Mouse (Mus musculus) T-helper 2 cell (primary cell): Measurements from ENCODE around the gene Bcl7c.
"Not testable (repeated sequence)": the region's sequence is repeated elsewhere in the genome, so short reads cannot be mapped to it uniquely, and the experiment has no call there.

Source experiments
- in situ Hi-C: fragments of 300-600 bp; cut with MboI, MseI; formaldehyde crosslinking; loops from one replicate; pipeline ENCODE4 v1.15.1; 2025; ENCODE audit warnings: high pct_unique_total_duplicates

Gene Bcl7c

DNA sequence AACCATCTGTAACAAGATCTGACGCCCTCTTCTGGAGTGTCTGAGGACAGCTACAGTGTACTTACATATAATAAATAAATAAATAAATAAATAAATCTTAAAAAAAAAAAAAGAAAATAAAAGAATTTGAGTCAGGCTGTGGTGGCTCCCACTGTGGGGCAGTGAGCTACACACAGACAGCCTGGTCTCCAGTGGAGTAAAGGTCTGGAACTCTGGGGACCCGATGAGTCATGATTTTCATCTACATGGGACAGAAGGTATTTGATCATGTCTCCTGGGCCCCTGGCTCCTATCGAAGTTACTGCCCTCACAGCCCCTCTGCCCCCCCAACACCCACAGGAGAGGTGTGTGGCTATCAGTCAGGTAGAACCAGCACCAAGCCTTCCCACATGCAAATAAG is 57.1 kb downstream of the Bcl7c start:
- in situ Hi-C loops: no loop called here

DNA sequence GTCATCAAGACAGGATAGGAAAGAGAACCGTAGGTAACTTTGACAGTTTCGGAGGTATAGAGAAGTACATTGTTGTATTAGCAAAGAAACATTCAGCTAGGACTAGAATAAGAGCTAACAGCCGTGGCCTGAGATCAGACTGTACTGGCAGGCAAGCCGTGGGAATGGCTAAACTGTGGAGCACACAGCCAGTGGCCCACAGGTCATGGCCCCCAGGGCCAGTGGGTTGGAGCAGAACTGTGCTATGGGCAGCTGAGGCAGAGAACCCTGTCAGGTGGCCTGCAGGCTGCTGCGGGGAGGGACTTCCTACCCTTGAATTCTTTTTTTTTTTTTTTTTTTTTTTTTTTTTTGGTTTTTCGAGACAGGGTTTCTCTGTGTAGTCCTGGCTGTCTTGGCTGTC is 59.5 kb downstream of the Bcl7c start:
- in situ Hi-C loops: no loop called here

DNA sequence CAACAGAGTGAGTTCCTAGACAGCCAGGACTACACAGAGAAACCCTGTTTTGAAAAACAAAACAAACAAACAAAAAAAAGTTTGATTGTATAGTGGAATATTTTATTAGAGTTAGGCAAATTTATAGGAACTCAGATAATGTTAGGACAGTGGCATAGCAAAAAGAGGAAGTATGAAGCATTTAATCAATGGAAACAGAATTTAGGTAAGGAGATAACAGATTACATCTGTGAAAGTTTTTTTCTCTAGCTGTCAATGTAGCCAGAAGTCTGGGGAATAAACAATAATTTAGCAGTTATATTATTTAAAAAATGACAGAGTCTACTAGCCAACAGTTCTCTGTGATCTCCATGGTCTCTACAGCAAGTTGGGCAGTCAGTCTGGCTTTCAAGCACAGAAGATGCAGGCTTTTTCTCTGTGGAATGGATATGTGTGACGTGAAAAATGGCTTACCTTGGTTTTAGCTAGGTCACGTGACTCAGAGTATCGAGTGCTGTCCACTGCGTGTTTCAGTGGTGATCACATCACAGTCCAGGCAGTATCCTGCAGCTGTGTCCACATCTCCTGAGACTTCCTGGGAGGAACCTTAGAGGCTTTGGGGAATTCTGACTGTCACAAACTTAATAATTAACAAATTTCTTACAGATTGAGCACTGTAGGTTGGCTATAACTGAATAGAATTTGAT is 60.1 kb downstream of the Bcl7c start:
- in situ Hi-C loops: no loop called here

DNA sequence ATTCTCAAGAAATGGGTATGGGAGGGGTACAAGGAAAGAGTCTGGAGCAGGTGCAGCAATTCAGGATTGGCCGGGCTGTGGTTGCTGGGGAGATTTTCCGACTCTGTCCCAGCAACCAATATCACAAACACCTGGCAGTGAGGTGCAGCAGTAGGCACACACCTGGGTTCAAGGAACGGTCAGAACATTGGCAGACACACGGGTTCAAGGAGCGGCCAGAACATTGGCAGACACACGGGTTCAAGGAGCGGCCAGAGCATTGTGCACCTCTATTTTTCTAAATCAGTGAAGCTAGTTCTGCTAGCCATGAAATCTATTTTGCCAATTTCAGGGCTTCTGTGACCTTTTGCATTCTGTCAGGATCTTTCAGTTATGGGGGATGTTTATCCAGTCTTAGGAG is 61.2 kb downstream of the Bcl7c start:
- in situ Hi-C loops: not testable (repeated sequence)

DNA sequence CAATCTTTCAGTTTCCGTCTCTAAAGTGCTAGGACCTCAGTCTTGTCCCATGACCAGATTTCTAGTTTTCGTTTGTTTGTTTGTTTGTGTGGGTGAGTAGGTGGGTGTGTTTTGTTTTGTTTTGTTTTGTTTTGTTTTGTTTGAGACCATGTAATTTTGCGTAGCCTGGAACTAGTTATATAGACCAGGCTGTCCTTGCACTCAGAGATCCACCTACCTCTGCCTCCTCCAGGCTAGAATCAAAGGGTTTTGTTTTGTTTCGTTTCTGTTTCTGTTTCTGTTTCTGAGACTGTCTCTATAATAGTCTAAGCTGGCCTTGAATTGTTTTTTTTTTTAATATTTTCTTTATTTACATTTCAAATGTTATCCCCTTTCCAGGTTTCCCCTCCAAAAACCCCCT is 62.4 kb downstream of the Bcl7c start:
- in situ Hi-C loops: no loop called here

DNA sequence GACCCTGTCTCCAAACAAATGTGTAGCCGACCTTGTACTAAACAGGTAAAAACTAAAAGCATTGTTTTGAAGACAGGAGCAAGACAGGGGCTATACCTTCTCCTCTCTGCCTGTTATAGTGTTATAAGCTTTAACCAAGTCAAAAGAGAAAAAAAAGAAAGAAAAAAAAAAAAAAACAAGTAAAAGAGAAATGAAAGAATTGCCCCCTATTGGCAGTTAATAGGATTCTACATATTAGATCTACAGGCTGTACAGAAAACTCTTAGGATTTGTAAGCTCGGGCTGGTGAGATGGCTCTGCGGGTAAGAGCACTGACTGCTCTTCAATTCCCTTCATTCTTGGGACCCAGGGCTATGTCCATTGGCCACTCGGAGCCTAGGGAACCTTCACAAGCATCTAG is 66.5 kb downstream of the Bcl7c start:
- in situ Hi-C loops: no loop called here

DNA sequence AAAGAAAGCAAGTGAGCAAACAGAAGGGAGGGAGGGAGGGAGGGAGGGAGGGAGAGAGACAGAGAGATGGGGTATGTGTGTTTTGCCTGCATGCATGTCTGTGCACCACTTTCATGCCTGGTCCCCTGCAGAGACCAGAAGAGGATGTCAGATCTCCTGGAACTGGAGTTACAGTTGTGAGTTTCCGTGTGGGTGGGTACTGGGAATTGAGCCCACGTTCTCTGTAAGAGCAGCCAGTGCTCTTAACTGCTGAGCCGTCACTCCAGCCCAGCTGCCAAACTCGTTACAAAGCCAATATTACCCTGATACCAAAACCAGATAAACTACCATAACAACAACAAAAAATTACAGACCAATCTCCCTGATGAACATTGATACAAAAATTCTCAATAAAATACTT is 67.5 kb downstream of the Bcl7c start:
- in situ Hi-C loops: no loop called here

DNA sequence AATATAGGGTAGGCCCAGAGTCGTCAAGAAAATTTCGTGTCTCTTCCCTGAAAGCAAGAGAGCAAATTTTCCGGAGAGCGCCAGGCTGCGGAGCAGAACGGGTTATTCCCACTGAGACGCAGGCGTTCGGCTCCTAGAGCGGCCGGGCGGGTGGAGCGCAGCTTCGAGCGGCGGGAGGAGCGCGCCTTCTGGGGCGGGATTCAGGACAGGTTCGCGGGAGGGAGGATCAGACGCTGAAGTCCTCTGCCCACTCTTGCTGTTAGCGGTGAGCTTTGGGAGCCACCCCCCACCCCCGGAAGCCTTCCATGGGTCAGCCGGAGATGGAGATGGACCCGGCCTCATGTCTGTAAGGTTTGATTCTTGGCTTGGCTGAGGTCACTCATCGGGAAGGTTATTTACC is 71.8 kb downstream of the Bcl7c start:
- in situ Hi-C loops: no loop called here

DNA sequence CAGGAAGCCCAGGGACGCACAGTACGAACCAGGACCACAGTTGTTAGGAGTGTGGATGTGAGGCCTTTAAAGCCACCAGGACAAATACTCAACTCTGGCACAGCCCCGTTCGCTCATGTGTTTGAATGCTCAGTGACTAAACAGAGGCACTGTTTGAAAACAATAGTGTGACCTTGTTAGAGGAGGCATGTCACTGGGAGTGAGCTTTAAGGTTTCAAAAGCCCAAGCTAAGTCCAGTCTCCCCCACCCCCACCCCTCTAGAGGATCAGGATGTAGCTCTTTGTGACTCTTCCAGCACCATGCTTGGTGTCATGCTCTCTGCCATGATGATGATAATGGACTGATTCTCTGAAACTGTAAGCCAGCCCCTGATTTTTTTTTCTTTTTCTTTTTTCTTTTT is 77.3 kb downstream of the Bcl7c start:
- in situ Hi-C loops: loop anchor here (5.0 kb wide), 1 partner anchor 34 kb away; no protein-coding TSS in a partner anchor

DNA sequence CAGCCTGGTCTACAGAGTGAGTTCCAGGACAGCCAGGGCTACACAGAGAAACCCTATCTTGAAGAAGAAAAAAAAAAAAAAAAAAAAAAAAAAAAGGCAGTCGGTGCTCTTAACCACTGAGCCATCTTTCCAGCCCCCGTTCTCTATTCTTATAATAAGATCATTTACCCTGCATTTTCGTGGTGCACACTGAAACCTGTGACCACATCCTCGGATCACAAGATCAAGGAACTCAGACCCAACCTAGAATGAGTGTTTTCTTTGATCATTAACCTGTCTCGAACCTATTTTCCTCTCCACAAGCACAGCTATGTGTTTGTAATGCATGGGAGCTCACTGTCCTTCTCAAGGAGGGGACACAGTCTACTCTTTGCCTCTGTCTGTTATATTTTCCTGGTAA is 80.1 kb downstream of the Bcl7c start:
- in situ Hi-C loops: no loop called here

DNA sequence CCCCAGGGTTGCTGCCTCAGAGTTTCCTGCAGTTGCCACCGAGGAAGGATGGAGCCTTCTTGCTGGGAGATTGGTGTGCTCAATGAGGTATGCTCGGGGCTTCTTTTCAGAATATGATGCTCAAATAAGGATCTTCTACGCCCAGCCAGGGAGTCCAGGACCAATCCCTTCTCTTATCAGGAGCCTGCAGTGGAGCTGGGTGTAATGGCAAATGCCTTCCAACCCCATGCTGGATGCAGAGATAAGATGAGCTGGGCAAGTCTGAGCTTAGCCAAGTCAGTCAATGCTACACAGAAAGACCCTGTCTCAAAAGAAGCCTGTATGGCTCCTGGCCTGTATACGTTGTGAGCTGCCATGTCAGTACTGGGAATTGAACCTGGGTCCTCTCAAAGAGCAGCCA is 82.3 kb downstream of the Bcl7c start:
- in situ Hi-C loops: no loop called here

DNA sequence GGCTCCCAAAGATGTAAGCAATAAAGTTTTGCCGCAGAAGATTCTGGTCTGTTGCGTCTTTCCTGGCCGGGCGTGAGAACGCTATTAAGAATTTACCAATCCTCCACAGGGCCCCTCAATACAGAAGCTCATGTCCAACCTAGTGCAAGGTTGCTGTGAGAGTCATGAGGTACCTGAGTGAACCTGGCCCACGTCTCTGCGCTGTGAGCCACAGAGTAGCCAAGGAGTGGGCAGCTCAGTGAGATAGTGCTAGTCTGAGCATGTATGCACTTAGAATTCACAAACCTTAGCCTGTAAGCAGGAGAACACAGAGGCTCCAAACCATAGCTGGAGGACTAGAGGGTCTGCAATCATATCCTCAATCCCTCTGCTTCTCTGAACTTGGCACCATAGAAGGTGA is 82.7 kb downstream of the Bcl7c start:
- in situ Hi-C loops: no loop called here

DNA sequence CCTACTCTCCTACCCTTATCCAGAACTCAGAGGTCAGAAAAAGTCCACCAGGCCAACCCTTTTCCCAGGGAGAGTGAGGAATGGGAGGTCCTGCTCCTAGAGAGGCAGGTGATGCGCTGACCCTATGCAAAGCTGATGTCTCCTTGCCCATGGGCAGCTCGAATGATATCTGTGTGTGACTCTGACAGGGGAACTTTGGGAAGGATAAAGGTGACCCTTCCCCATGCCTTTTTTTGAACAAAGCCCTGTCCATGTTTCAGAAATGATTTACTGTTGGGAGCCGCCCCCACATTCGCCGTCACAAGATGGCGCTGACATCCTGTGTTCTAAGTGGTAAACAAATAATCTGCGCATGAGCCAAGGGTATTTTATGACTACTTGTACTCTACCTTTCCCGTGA is 90.3 kb downstream of the Bcl7c start:
- in situ Hi-C loops: not testable (repeated sequence)

DNA sequence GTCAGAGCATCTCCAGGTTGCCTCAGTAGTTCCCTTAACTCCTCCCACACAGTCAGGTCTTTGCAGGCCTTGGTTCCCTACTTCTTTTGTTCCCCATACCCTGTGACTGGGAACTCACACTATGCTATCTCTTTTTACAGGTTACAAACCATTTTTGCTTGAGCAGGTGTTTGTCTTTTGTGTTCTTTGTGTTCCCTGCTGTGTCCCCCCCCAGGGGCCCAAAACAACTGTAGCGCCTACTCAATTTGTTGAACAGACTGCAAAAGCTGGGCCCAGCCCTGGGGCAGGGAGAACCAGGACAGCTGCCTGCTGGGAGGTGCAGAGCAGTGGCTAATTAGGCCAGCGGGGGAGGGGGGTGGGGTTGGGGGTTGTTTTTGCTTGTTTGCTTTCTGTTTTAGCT is 90.8 kb downstream of the Bcl7c start:
- in situ Hi-C loops: no loop called here

DNA sequence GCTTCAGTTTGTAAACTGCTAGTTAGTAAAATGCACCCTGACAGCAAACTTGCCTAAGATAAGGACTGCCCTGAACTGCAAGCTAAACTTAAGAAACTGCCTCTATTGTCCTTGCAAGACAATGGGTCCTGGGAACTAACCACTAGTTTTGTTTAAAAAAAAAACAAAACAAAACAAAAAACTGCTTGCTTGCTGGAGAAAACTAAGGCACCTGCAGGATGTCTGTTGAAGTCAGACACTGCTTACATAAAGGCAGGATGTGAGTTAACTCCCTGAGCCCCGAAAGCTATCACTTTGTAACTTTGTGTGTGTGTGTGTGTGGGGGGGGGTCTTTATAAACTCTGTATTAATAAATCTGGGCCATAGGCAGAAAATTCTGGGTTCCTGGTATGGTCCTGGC is 91.9 kb downstream of the Bcl7c start:
- in situ Hi-C loops: no loop called here

DNA sequence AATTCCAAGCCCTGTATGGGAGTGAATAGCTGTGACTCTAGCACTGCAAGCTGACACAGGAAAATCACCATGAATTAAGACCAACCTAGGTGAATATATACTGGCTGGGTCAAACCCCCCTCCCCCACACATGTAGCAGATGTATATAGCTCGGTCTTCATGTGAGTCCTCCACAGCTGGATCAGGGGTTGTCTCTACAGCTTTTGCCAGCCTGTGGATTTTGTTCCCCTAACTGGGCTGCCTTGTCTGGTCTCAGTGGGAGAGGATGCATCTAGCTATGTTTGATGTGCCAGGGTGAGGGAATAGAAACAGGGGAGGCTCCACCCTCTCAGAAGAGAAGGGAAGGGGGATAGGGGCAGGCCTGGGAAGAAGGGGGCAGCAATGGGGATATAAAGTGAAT is 92.4 kb downstream of the Bcl7c start:
- in situ Hi-C loops: no loop called here

DNA sequence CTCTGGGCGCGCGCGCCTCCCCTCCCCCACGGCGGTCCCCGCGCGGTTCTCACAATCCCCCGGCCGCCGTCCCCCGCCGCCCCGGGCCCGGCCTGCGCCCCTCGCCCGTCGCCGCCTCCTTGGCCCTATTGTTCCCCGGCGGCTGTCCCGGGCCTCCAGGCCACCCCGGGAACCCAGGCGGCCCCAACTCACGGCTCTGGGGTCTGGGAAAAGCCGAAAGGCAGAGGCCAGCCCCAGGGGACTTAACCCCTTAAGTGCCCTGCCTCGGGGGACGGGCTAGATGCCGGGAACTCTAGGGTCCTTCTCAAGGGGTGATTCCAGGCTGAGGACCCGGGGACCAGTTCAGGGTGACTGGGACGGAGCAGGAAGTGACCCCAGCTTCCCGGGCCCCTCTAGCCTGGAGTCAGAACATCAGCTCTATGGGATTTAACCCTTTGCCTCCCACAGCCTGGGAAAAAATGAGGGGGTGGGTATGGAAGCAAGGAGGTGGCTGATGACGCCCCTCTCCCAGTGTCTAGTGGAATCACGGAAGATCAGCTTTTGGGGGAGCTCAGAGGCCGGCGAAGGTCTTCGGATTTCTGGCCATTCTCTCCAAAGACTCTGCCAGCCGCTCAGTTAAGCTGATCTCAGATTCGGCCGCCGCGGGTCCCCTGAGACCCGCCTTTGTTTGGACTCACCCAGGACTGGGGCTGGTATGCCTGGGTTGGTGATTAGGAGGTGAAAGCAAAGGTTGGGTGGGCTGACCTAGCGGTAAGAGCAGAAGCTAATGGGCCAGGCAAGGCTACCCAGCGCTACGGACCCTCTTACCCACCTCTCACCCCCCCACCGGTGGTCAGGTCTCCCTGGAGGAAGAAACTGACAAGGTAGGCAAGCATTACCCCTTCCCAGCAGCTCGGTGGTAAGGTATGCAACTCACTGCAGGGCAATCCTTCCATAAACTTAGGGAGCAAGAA is 93.6 kb downstream of the Bcl7c start, which contains the start of gene Zfp629:
Gene Zfp629 (minus strand): TSS at position 907 of the 953 bp plus-strand sequence.
- in situ Hi-C loops: no loop called here

DNA sequence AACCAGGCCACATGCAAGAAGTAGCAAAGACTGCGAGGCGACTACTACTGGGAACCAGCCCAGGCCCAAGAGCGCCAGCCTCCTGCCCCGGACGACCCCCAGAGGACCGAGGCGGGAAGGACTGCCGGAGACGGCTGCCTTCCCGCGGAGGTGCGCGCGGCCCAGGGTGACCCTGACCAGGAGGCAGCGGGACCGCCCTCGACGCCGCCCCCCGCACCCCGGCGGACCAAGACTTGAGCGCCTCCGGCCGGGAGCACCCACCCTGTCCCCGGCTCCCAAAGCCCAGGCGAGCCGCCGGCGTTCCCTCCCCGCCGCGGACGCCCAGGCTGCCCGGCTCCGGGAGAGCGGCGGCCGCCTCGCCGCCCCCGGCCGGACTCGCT is 94.2 kb downstream of the Bcl7c start:
- in situ Hi-C loops: no loop called here

DNA sequence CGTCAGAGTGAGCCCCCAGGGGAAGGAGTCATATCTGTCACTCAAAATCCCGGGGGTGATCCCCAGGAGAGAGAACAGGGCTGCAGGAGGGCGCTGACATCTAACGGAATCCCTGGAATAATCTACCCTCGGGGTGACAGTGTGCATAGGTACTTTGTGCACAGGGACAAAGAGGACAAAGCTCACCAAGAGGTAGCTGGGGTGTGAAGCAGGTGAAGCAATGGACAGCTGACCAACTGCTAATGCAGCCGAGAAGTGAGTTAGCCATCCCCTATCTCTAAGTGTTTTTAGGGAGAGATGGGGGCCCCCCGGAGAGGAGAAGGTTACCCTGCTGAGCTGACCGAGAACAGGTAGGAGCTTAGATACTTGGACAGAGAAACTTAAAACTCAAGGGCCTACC is 94.6 kb downstream of the Bcl7c start:
- in situ Hi-C loops: no loop called here

DNA sequence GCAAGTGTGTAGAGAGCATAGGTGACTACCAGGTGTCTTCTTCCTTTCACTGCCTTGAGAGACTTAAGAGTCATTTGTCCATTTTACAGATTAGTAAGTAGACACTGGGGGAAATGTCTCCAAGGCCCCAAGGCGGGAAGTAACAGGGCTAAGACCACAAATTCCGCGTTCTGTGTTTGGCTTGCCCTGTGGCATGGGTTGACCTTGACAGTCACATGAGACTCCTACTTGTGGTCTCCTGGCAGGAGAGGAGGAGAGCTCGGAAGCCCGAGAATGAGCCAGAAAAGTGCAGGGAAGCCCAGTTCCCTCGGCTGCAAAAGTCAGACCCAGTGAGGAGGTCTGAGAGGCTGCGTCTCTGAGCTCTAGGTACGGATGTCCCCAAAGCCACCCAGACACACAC is 95.2 kb downstream of the Bcl7c start:
- in situ Hi-C loops: no loop called here

DNA sequence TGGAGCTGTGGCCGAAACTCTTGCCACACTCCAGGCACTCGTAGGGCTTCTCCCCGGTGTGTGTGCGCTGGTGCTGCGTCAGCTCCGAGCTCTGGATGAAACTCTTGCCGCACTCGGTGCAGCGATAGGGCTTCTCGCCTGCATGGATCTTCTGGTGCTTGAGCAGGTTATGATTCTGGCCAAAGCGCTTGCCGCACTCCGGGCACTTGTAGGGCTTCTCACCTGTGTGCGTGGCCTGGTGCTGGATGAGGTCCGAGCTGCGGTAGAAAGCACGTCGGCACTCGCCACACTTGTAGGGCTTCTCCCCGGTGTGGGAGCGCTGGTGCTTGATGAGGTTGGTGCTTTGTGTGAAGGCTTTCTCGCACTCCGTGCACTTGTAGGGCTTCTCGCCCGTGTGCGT is 97.2 kb downstream of the Bcl7c start:
- in situ Hi-C loops: no loop called here
